Mouse (Mus musculus) lung, adult 2 months (tissue): Measurements from ENCODE around the gene Soga1.

Source experiments
- CTCF ChIP-seq: fragments of 200-500 bp; IDR thresholded peaks from 2 replicates; pipeline ENCODE4 v1.5.1; 2011; ENCODE audit warnings: mild to moderate bottlenecking, low read length, control low read depth; ENCODE audit not compliant: insufficient read depth
- POLR2A ChIP-seq: fragments of 200-500 bp; IDR thresholded peaks from 2 replicates; pipeline ENCODE4 v1.6.1; 2011; ENCODE audit warnings: low read depth, mild to moderate bottlenecking, control low read depth, low read length, borderline replicate concordance; ENCODE audit errors: extremely low read depth

GRCm38 (mm10) chr2:156981291-156981690 is 97.8 kb downstream of the Soga1 start:
- TF ChIP-seq POLR2A, result no peak
- no peak for TF ChIP-seq CTCF
